Mouse (Mus musculus) embryonic stem cell, embryonic (primary cell): ENCODE measurements around the gene Ntrk1.

Source experiments
- CTCF ChIA-PET, 4 experiments: fragments of 300-600 bp in 2 of 4; fragments of 350-600 bp in 2 of 4; sonication (Branson Sonifier 250); formaldehyde crosslinking; loops; one replicate each; lab custom pipeline; 2022; ENCODE audit warnings: inconsistent platforms in 2 of 4; lab: Charles Lee
- POLR2A ChIA-PET, 4 experiments: fragments of 300-600 bp in 2 of 4; fragments of 350-600 bp in 2 of 4; sonication (Branson Sonifier 250); formaldehyde crosslinking; loops; one replicate each; lab custom pipeline; 2022; ENCODE audit warnings: antibody characterized with exemption in 4 of 4, inconsistent platforms in 1 of 4; lab: Charles Lee

Ntrk1 gene

GRCm38 (mm10) chr3:87804038-87804677 is 9.2 kb upstream of the Ntrk1 start:
- POLR2A ChIA-PET = interaction anchor here in 2 of 4 experiments (1.0 to 1.3 kb wide), 5 partner anchors 7 to 82 kb away, joined by 3 to 5 read pairs (median 3); partner anchors contain the start of genes Insrr (in 1 of the 2), Ntrk1 (in 1 of the 2) and Prcc (in 1 of the 2)
- CTCF ChIA-PET = interaction anchor here in 3 of 4 experiments (0.5 to 2.5 kb wide), 7 partner anchors 8 to 277 kb away, joined by 3 to 7 read pairs (median 3); partner anchors contain the start of gene Ntrk1 (in 1 of the 3)

GRCm38 (mm10) chr3:87801681-87802080 is 6.7 kb upstream of the Ntrk1 start:
- CTCF ChIA-PET = interaction anchor here in 3 of 4 experiments (0.6 to 2.5 kb wide), 3 partner anchors 37 to 270 kb away, joined by 4 to 7 read pairs (median 4); no protein-coding TSS in a partner anchor

GRCm38 (mm10) chr3:87796736-87797334 is 1.9 kb upstream of the Ntrk1 start, which contains the start of gene Insrr:
Gene Insrr, plus strand, starts transcription at chr3:87796951.
- ChIA-PET CTCF (interaction anchor here in 3 of 4 experiments (0.5 to 4.7 kb wide), 13 partner anchors 12 to 338 kb away, joined by 3 to 36 read pairs (median 6); partner anchors contain the start of gene Lrrc71 (in 1 of the 3)), POLR2A (interaction anchor here in 3 of 4 experiments (0.6 to 3.7 kb wide), 7 partner anchors 8 to 189 kb away, joined by 3 to 13 read pairs (median 3); partner anchors contain the start of genes Nes (in 1 of the 3) and Prcc (in 1 of the 3))

More at GRCm38 (mm10) chr3:87801681-87802080, 6.7 kb upstream of the Ntrk1 start:
- POLR2A ChIA-PET = interaction anchor here in 2 of 4 experiments (0.9 to 1.3 kb wide), 3 partner anchors 76 to 139 kb away, joined by 3 read pairs; no protein-coding TSS in a partner anchor

- CTCF ChIA-PET = interaction anchor here (0.5 to 4.7 kb wide), 57 partner anchors 7 to 274 kb away, joined by 3 to 36 read pairs (median 5); partner anchors contain the start of genes Lrrc71 (in 2 of the 4), Nes (in 2 of the 4), Isg20l2 (in 1 of the 4) and Rrnad1 (in 1 of the 4)
- POLR2A ChIA-PET = interaction anchor here in 3 of 4 experiments (0.6 to 3.7 kb wide), 16 partner anchors 9 to 191 kb away, joined by 3 to 13 read pairs (median 3); partner anchors contain the start of genes Nes (in 1 of the 3) and Prcc (in 1 of the 3)
Observed at GRCm38 (mm10) chr3:87795336-87796277, 645 bp upstream of the Ntrk1 start.

GRCm38 (mm10) chr3:87789768-87790167 is 5.2 kb downstream of the Ntrk1 start:
- POLR2A ChIA-PET = interaction anchor here in 1 of 4 experiments (0.9 kb wide), 1 partner anchor 10 kb away, joined by 3 read pairs; no protein-coding TSS in a partner anchor
- CTCF ChIA-PET = interaction anchor here in 3 of 4 experiments (0.6 to 1.5 kb wide), 4 partner anchors 20 to 41 kb away, joined by 3 to 7 read pairs (median 4); no protein-coding TSS in a partner anchor

- ChIA-PET POLR2A (no interaction called here), CTCF (no interaction called here)
Observed at GRCm38 (mm10) chr3:87789248-87789647, 5.7 kb downstream of the Ntrk1 start.

GRCm38 (mm10) chr3:87785626-87786214 is 9.2 kb downstream of the Ntrk1 start:
- POLR2A ChIA-PET = interaction anchor here in 2 of 4 experiments (0.6 to 1.0 kb wide), 2 partner anchors 9 to 165 kb away, joined by 3 read pairs; no protein-coding TSS in a partner anchor

GRCm38 (mm10) chr3:87785156-87785555 is 9.8 kb downstream of the Ntrk1 start:
- CTCF ChIA-PET = interaction anchor here (0.5 to 1.8 kb wide), 7 partner anchors 10 to 55 kb away, joined by 3 to 10 read pairs (median 4); partner anchors contain the start of gene Ntrk1 (in 3 of the 4)

More at GRCm38 (mm10) chr3:87785626-87786214, 9.2 kb downstream of the Ntrk1 start:
- CTCF ChIA-PET = interaction anchor here (0.5 to 1.8 kb wide), 10 partner anchors 9 to 54 kb away, joined by 3 to 10 read pairs (median 4); partner anchors contain the start of gene Ntrk1 (in 3 of the 4)

GRCm38 (mm10) chr3:87783282-87784023 is 11.5 kb downstream of the Ntrk1 start:
- ChIA-PET CTCF (interaction anchor here (0.5 to 6.6 kb wide), 14 partner anchors 11 to 540 kb away, joined by 3 to 47 read pairs (median 4); partner anchors contain the start of genes Ntrk1 (in 2 of the 4) and Lrrc71 (in 1 of the 4)), POLR2A (interaction anchor here (0.6 to 1.4 kb wide), 6 partner anchors 10 to 730 kb away, joined by 3 to 5 read pairs (median 4); partner anchors contain the start of gene Ntrk1 (in 1 of the 4))

More at GRCm38 (mm10) chr3:87785156-87785555, 9.8 kb downstream of the Ntrk1 start:
- POLR2A ChIA-PET = no interaction called here

GRCm38 (mm10) chr3:87779086-87779485 is 15.9 kb downstream of the Ntrk1 start:
- POLR2A ChIA-PET = interaction anchor here in 1 of 4 experiments (1.2 kb wide), 1 partner anchor 11 kb away, joined by 3 read pairs; no protein-coding TSS in a partner anchor
- CTCF ChIA-PET = interaction anchor here (0.6 to 6.6 kb wide), 9 partner anchors 9 to 1018 kb away, joined by 3 to 47 read pairs (median 4); partner anchors contain the start of gene Ntrk1 (in 1 of the 4)

- ChIA-PET CTCF (interaction anchor here in 3 of 4 experiments (0.6 to 6.6 kb wide), 7 partner anchors 8 to 81 kb away, joined by 3 to 47 read pairs (median 3); partner anchors contain the start of gene Insrr (in 1 of the 3)), POLR2A (interaction anchor here in 1 of 4 experiments (1.4 kb wide), 1 partner anchor 16 kb away, joined by 3 read pairs; the partner anchor contains the start of gene Ntrk1)
Observed at GRCm38 (mm10) chr3:87778283-87778682, 16.7 kb downstream of the Ntrk1 start.

GRCm38 (mm10) chr3:87771088-87771487 is 23.9 kb downstream of the Ntrk1 start:
- CTCF ChIA-PET = interaction anchor here (0.6 to 5.5 kb wide), 27 partner anchors 8 to 300 kb away, joined by 3 to 64 read pairs (median 7); partner anchors contain the start of genes Lrrc71 (in 1 of the 4), Nes (in 1 of the 4) and Ntrk1 (in 1 of the 4)

GRCm38 (mm10) chr3:87770280-87770679 is 24.7 kb downstream of the Ntrk1 start:
- POLR2A ChIA-PET = interaction anchor here in 3 of 4 experiments (0.6 to 2.0 kb wide), 6 partner anchors 9 to 200 kb away, joined by 3 to 5 read pairs (median 3); partner anchors contain the start of genes Mrpl24 (in 1 of the 3) and Nes (in 1 of the 3)
- CTCF ChIA-PET = interaction anchor here (0.6 to 5.5 kb wide), 54 partner anchors 8 to 505 kb away, joined by 3 to 64 read pairs (median 4); partner anchors contain the start of genes Nes (in 2 of the 4), Bcan (in 1 of the 4), Insrr (in 1 of the 4) and Lrrc71 (in 1 of the 4)

More at GRCm38 (mm10) chr3:87771088-87771487, 23.9 kb downstream of the Ntrk1 start:
- POLR2A ChIA-PET = interaction anchor here in 2 of 4 experiments (1.0 to 1.7 kb wide), 3 partner anchors 46 to 200 kb away, joined by 3 read pairs; partner anchors contain the start of genes Mrpl24 (in 1 of the 2) and Nes (in 1 of the 2)

GRCm38 (mm10) chr3:87769506-87769905 is 25.5 kb downstream of the Ntrk1 start:
- CTCF ChIA-PET = interaction anchor here (0.6 to 5.5 kb wide), 62 partner anchors 9 to 506 kb away, joined by 3 to 64 read pairs (median 5); partner anchors contain the start of genes Bcan (in 1 of the 4), Insrr (in 1 of the 4), Lrrc71 (in 1 of the 4) and Nes (in 1 of the 4)

More at GRCm38 (mm10) chr3:87769506-87769905, 25.5 kb downstream of the Ntrk1 start:
- POLR2A ChIA-PET = interaction anchor here in 3 of 4 experiments (0.6 to 2.0 kb wide), 10 partner anchors 9 to 923 kb away, joined by 3 to 5 read pairs (median 3); partner anchors contain the start of genes Lrrc71 (in 1 of the 3) and Nes (in 1 of the 3)
